ENCODE assay signal across 23 mouse cellular contexts in the genomic region with DNA sequence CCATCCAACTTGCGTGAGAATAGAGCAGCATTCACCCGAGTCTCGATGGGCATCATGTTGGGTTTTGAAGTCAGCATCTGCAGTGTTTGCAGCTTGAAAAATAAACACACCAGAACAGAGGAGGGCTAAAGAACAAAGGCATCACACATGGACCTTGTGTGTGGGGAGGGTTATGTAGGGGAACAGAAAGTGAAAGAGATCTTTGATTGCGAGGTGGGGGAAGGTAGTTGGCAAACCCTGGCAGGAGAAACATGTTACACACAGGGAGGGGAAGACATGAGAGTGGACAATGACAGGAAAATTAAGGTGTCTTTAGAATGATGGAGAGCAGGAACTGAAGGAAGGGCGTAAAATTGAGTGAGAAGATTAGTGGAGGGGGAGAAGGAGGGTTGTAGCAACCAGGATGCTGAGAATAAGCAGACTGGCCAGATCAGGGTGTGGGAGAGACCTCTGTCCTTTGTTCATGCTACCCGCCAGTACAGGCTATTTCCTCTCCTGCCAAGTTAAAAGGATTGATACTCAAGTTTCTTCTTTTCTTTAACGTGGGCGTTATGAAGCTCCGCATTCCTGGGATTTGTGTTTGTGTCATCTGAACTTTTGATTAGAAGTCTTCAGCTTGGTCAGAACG.
A peak's percentile ranks its signal among the peaks of the same experiment; 100 is the strongest.
DNase-seq lines count a peak whose midpoint lies in the region; ATAC-seq lines count a peak whose summit lies in the region.
"Had no signal": no experiment of that assay in that cellular context is flagged by ENCODE, and none has a peak within 500 bp of the region (broad histone marks: within the 10 kb centered on the region; RNA-seq: fewer than 3 reads in every experiment).

No protein-coding gene starts in this region.

- no peak overlapping the region for H3K27ac ChIP-seq in lung, embryonic 15.5 days
- H3K27ac ChIP-seq: embryonic facial prominence, embryonic 10.5 days; gastrocnemius, adult 2 months; heart, embryonic 13.5 days; limb, embryonic 10.5 days; midbrain, embryonic 12.5 days; neural tube, embryonic 15.5 days had no signal

- no peaks in the 10 kb centered on the region for H3K36me3 ChIP-seq in lung, embryonic 15.5 days
- H3K36me3 ChIP-seq: embryonic facial prominence, embryonic 10.5 days; heart, embryonic 13.5 days; limb, embryonic 10.5 days; midbrain, embryonic 12.5 days; neural tube, embryonic 15.5 days had no signal

- no peak overlapping the region for H3K9ac ChIP-seq in lung, embryonic 15.5 days
- H3K9ac ChIP-seq: heart, embryonic 13.5 days; liver, postnatal 0 days; midbrain, embryonic 12.5 days; neural tube, embryonic 15.5 days had no signal

- WGBS in lung, embryonic 15.5 days: 45% methylated on average over 10 of the region's 10 CpGs

- no peaks in the 10 kb centered on the region for H3K9me3 ChIP-seq in lung, embryonic 15.5 days
- H3K9me3 ChIP-seq: embryonic facial prominence, embryonic 10.5 days; heart, embryonic 13.5 days; limb, embryonic 10.5 days; midbrain, embryonic 12.5 days; neural tube, embryonic 15.5 days had no signal

- DNase-seq in lung, postnatal 4 days: no peak
- peak; percentile 14 for DNase-seq in R1 (ENCODE audit: low read depth, low spot score)
- DNase-seq in lung, postnatal 14 days: peak; percentile 10
- no peak for DNase-seq in embryo, embryonic 11 days
- DNase-seq in frontal cortex, postnatal 36 days (ENCODE audit: low spot score in 2 of 2): no peak
- DNase-seq in heart, postnatal 36 days: no peak
- DNase-seq: adrenal gland, postnatal 25 days; cerebellum, adult 2 months; gastrocnemius, adult 2 months; heart, postnatal 4 days; kidney, adult 2 months; kidney, postnatal 14 days; liver, postnatal 0 days; right cerebral cortex, postnatal 25 days; thymus, postnatal 36 days had no signal

- H3K4me2 ChIP-seq in lung, embryonic 15.5 days: no peak overlapping the region
- H3K4me2 ChIP-seq: heart, embryonic 13.5 days; midbrain, embryonic 12.5 days; neural tube, embryonic 15.5 days had no signal

- H3K27me3 ChIP-seq in lung, embryonic 15.5 days: no peaks in the 10 kb centered on the region
- H3K27me3 ChIP-seq: heart, embryonic 13.5 days; midbrain, embryonic 12.5 days; neural tube, embryonic 15.5 days; Patski had no signal

- intact Hi-C loops in heart, postnatal 36 days (cut with DNase I): no loop called here

- H3K4me3 ChIP-seq in lung, embryonic 15.5 days: no peak overlapping the region
- H3K4me3 ChIP-seq: embryonic facial prominence, embryonic 10.5 days; gastrocnemius, adult 2 months; heart, embryonic 13.5 days; limb, embryonic 10.5 days; midbrain, embryonic 12.5 days; neural tube, embryonic 15.5 days had no signal

- peaks cover 11% of the 10 kb centered on the region for H3K4me1 ChIP-seq in lung, embryonic 15.5 days
- H3K4me1 ChIP-seq: heart, embryonic 13.5 days; midbrain, embryonic 12.5 days; neural tube, embryonic 15.5 days had no signal

- ATAC-seq in lung, embryonic 15.5 days (ENCODE audit: borderline replicate concordance, extremely low read depth, low FRiP score, low TSS enrichment): peak; percentile 11; the same call in 1 of the 2 replicates
- ATAC-seq in neutrophil, adult 5-6 weeks (ENCODE audit: extremely low read depth, insufficient number of reproducible peaks, low FRiP score, poor library complexity, severe bottlenecking): peak; percentile 56; the same call in 1 of the 2 replicates
- ATAC-seq: liver, postnatal 0 days; Patski had no signal

Comparison
In these comparisons a context has a peak if more than half of its experiments do, and no peak if none do; other contexts are left out.
1. DNase-seq: peak in R1 (single experiment) and lung, postnatal 14 days (single experiment); none in lung, postnatal 4 days (0 of 2), embryo, embryonic 11 days (single experiment), frontal cortex, postnatal 36 days (0 of 2) and heart, postnatal 36 days (0 of 2).